Mouse (Mus musculus): Measurements from ENCODE around the gene Lmx1b. TPM values are rescaled to one million over a fixed set of nuclear protein-coding genes. Genes with fewer than 3 reads are reported as not detected.

The Lmx1b gene
- total and polyA plus RNA-seq, 3 experiments: 0.05 to 1.5 TPM; not detected in 1

DNA sequence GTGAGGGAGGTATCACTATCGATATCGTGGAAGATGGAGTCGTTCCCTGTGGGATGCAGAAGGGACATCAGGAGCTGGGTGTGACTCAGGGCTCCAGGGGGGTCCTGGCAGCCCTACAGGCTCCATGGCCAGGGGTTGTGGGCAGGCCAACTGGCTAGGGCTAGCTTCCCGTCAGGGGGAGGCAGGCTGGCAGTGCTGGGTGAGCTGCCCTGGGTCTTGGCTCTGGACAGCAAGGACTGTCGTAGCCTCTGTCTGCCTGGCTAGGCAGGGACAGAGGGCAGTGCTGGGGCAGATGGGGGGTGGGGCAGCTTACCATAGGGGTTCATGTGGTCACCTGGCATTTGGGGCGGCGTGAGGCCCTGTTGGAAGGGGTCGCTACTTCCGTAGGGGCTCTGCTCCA, 75.6 kb downstream of the Lmx1b start:
- DNase-seq (ENCODE audit: low spot score) (no peak), ATAC-seq (ENCODE audit: extremely low read depth, insufficient number of reproducible peaks, low FRiP score, poor library complexity, severe bottlenecking) (no peak)
- no peak for TF ChIP-seq GATA1 (IDR thresholded peaks at IDR 0.05; ENCODE audit: borderline replicate concordance, low read length)
- no peaks in the 10 kb centered on the region for H3K36me3 ChIP-seq (replicated peaks)
- no peaks in the 10 kb centered on the region for H3K9me3 ChIP-seq (replicated peaks)
- no peak overlapping the region for H3K4me3 ChIP-seq (ENCODE audit: low read depth, low read length)
- H3K27me3 ChIP-seq (ENCODE audit: insufficient read depth, low read length): peaks cover 5% of the 10 kb centered on the region
- H3K4me1 ChIP-seq (ENCODE audit: insufficient read depth, low read depth, low read length): no peaks in the 10 kb centered on the region

DNA sequence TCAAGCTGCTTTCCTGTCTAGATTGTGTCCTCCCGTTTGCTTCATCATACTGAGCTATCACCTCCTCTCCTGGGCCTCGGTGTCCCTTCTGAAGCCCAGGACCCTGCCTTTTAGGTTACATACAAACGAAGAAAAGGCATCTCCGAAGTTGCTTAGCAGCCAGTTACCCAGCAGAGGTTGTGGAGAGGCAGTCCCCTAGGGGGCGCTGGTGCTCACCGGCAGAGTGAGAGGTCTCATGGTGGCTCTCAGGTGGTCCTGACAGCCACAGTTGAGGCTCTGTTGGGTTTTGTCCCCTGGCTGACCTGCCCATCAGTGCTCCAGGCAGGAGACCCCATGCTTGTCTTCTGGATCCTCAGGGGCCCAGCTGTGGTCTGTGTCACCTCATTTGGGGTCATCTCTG, 80.6 kb downstream of the Lmx1b start:
- H3K4me3 ChIP-seq (ENCODE audit: low read depth, low read length): no peak overlapping the region
- ATAC-seq (ENCODE audit: extremely low read depth, insufficient number of reproducible peaks, low FRiP score, poor library complexity, severe bottlenecking) (no peak), DNase-seq (ENCODE audit: low spot score) (peak; percentile 39)
- H3K27me3 ChIP-seq (ENCODE audit: insufficient read depth, low read length): peaks cover 15% of the 10 kb centered on the region; the same call in 1 of the 2 replicates
- no peaks in the 10 kb centered on the region for H3K9me3 ChIP-seq (replicated peaks)
- H3K36me3 ChIP-seq (replicated peaks): no peaks in the 10 kb centered on the region
- H3K4me1 ChIP-seq (ENCODE audit: insufficient read depth, low read depth, low read length): no peaks in the 10 kb centered on the region
- no peak for TF ChIP-seq GATA2 (IDR thresholded peaks at IDR 0.05; ENCODE audit: borderline replicate concordance, low read depth, low read length)
- TF ChIP-seq CTCF (IDR thresholded peaks at IDR 0.05; ENCODE audit: low read depth, low read length): peak; percentile 77
- no peak for TF ChIP-seq GATA1 (IDR thresholded peaks at IDR 0.05; ENCODE audit: borderline replicate concordance, low read length)

DNA sequence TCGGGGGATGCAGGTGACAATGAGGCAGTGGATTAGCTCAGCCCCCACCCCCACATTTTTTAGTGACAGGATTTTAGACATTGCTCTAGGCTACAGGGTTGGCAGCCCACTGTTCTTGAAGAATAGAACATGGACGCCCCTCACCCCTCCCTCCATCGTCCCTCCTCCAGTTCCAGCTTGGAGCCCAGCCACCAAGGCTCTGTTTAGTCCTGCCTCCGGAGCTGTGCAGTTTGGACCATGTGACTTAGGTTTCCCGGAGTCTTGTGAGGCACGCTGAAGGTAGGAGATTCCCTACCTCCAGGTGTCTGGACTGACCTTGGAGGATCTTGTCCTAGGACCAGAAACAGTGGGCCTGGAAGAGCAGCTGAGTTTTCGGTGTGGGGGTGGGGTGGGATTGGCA, 81.0 kb downstream of the Lmx1b start:
- no peak for TF ChIP-seq GATA1 (IDR thresholded peaks at IDR 0.05; ENCODE audit: borderline replicate concordance, low read length)
- no peak for TF ChIP-seq TAL1 (conservative IDR thresholded peaks at IDR 0.05; ENCODE audit: low read depth, low read length)
- TF ChIP-seq CTCF (IDR thresholded peaks at IDR 0.05; ENCODE audit: low read depth, low read length): no peak
- no peak for TF ChIP-seq POLR2AphosphoS5 (IDR thresholded peaks at IDR 0.05; ENCODE audit: insufficient replicate concordance, low read depth, low read length)
- no peak for TF ChIP-seq GATA2 (IDR thresholded peaks at IDR 0.05; ENCODE audit: borderline replicate concordance, low read depth, low read length)
- Histone ChIP-seq H3K4me1 (ENCODE audit: insufficient read depth, low read depth, low read length) (no peaks in the 10 kb centered on the region), H3K9me3 (replicated peaks) (no peaks in the 10 kb centered on the region), H3K27me3 (ENCODE audit: insufficient read depth, low read length) (peaks cover 15% of the 10 kb centered on the region; the same call in 1 of the 2 replicates), H3K4me3 (ENCODE audit: low read depth, low read length) (no peak overlapping the region), H3K36me3 (replicated peaks) (no peaks in the 10 kb centered on the region)
- no peak for DNase-seq (ENCODE audit: low spot score)
- ATAC-seq (ENCODE audit: extremely low read depth, insufficient number of reproducible peaks, low FRiP score, poor library complexity, severe bottlenecking): no peak

DNA sequence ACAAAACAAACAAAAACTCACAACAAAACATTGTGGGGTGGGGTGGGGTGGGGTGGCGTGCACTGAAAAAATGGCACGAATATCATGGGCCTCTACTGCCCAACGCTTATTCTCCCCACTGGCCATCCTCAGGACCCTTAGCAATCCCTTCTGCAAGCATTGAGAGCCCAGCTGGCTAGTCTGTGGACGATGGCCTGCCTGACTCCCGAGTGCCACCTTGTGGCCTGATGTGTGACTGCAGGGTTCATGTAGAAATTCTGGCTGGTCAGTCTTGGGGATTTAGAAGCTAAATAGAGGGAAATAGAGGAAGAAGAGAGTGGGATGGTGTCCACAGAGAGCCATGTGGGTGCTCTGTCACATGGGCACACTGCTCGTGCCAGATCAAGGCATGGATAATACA, 82.1 kb downstream of the Lmx1b start:
- no peaks in the 10 kb centered on the region for H3K9me3 ChIP-seq (replicated peaks)
- H3K4me1 ChIP-seq (ENCODE audit: insufficient read depth, low read depth, low read length): no peaks in the 10 kb centered on the region
- DNase-seq (ENCODE audit: low spot score) (peak; percentile 63), ATAC-seq (ENCODE audit: extremely low read depth, insufficient number of reproducible peaks, low FRiP score, poor library complexity, severe bottlenecking) (no peak)
- no peak for TF ChIP-seq POLR2AphosphoS5 (IDR thresholded peaks at IDR 0.05; ENCODE audit: insufficient replicate concordance, low read depth, low read length)
- no peak for TF ChIP-seq GATA2 (IDR thresholded peaks at IDR 0.05; ENCODE audit: borderline replicate concordance, low read depth, low read length)
- peak; percentile 92 for TF ChIP-seq CTCF (IDR thresholded peaks at IDR 0.05; ENCODE audit: low read depth, low read length)
- TF ChIP-seq TAL1 (conservative IDR thresholded peaks at IDR 0.05; ENCODE audit: low read depth, low read length): no peak
- no peak for TF ChIP-seq GATA1 (IDR thresholded peaks at IDR 0.05; ENCODE audit: borderline replicate concordance, low read length)
- peaks cover 15% of the 10 kb centered on the region; the same call in 1 of the 2 replicates for H3K27me3 ChIP-seq (ENCODE audit: insufficient read depth, low read length)
- no peaks in the 10 kb centered on the region for H3K36me3 ChIP-seq (replicated peaks)
- H3K4me3 ChIP-seq (ENCODE audit: low read depth, low read length): no peak overlapping the region

- H3K4me3 ChIP-seq (ENCODE audit: low read depth, low read length): no peak overlapping the region
- no peak for ATAC-seq (ENCODE audit: extremely low read depth, insufficient number of reproducible peaks, low FRiP score, poor library complexity, severe bottlenecking)
- no peaks in the 10 kb centered on the region for H3K36me3 ChIP-seq (replicated peaks)
- H3K4me1 ChIP-seq (ENCODE audit: insufficient read depth, low read depth, low read length): no peaks in the 10 kb centered on the region
- H3K9me3 ChIP-seq (replicated peaks): no peaks in the 10 kb centered on the region
- H3K27me3 ChIP-seq (ENCODE audit: insufficient read depth, low read length): peaks cover 11% of the 10 kb centered on the region; the same call in 1 of the 2 replicates
- no peak for DNase-seq (ENCODE audit: low spot score)
- no peak for TF ChIP-seq TAL1 (conservative IDR thresholded peaks at IDR 0.05; ENCODE audit: low read depth, low read length)
Observed at GRCm38 (mm10) chr2:33555573-33555972, 84.7 kb downstream of the Lmx1b start.

DNA sequence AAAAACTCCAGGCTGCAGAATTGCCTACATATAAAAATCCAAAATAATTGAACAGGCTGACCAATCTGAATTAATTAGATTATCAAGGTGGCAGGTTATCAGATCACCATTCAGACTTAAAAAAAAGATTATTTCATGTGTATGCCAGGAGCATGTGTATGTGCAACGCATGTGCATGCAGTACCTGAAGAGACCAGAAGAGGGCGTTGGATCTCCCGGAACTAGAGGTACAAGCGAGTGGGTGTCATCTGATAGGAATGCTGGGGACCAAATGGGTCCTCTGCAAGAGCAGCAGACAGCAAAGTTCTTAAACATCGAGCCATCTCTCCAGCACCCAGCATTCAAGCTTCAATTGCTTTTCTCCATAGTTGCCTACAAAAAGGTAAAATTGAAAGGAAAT, 87.6 kb downstream of the Lmx1b start:
- DNase-seq (ENCODE audit: low spot score) (no peak), ATAC-seq (ENCODE audit: extremely low read depth, insufficient number of reproducible peaks, low FRiP score, poor library complexity, severe bottlenecking) (no peak)
- H3K36me3 ChIP-seq (replicated peaks): no peaks in the 10 kb centered on the region
- TF ChIP-seq GATA1 (IDR thresholded peaks at IDR 0.05; ENCODE audit: borderline replicate concordance, low read length) (no peak), TAL1 (conservative IDR thresholded peaks at IDR 0.05; ENCODE audit: low read depth, low read length) (no peak), CTCF (IDR thresholded peaks at IDR 0.05; ENCODE audit: low read depth, low read length) (no peak), POLR2AphosphoS5 (IDR thresholded peaks at IDR 0.05; ENCODE audit: insufficient replicate concordance, low read depth, low read length) (no peak), GATA2 (IDR thresholded peaks at IDR 0.05; ENCODE audit: borderline replicate concordance, low read depth, low read length) (no peak)
- no peaks in the 10 kb centered on the region for H3K9me3 ChIP-seq (replicated peaks)
- H3K27me3 ChIP-seq (ENCODE audit: insufficient read depth, low read length): peaks cover 10% of the 10 kb centered on the region; the same call in 1 of the 2 replicates
- no peaks in the 10 kb centered on the region for H3K4me1 ChIP-seq (ENCODE audit: insufficient read depth, low read depth, low read length)
- H3K4me3 ChIP-seq (ENCODE audit: low read depth, low read length): no peak overlapping the region

- no peak overlapping the region for H3K4me3 ChIP-seq (ENCODE audit: low read depth, low read length)
- no peak for DNase-seq (ENCODE audit: low spot score)
- peaks cover 3% of the 10 kb centered on the region; the same call in 1 of the 2 replicates for H3K27me3 ChIP-seq (ENCODE audit: insufficient read depth, low read length)
- no peaks in the 10 kb centered on the region for H3K9me3 ChIP-seq (replicated peaks)
- no peaks in the 10 kb centered on the region for H3K36me3 ChIP-seq (replicated peaks)
- ATAC-seq (ENCODE audit: extremely low read depth, insufficient number of reproducible peaks, low FRiP score, poor library complexity, severe bottlenecking): no peak
- no peak for TF ChIP-seq GATA2 (IDR thresholded peaks at IDR 0.05; ENCODE audit: borderline replicate concordance, low read depth, low read length)
- TF ChIP-seq POLR2AphosphoS5 (IDR thresholded peaks at IDR 0.05; ENCODE audit: insufficient replicate concordance, low read depth, low read length): no peak
- TF ChIP-seq CTCF (IDR thresholded peaks at IDR 0.05; ENCODE audit: low read depth, low read length): no peak
- TF ChIP-seq TAL1 (conservative IDR thresholded peaks at IDR 0.05; ENCODE audit: low read depth, low read length): no peak
- no peak for TF ChIP-seq GATA1 (IDR thresholded peaks at IDR 0.05; ENCODE audit: borderline replicate concordance, low read length)
- H3K4me1 ChIP-seq (ENCODE audit: insufficient read depth, low read depth, low read length): no peaks in the 10 kb centered on the region
Observed at GRCm38 (mm10) chr2:33547595-33547994, 92.7 kb downstream of the Lmx1b start.
